Mouse (Mus musculus): ENCODE measurements around the gene Mamdc4. TPM values are rescaled to one million over a fixed set of nuclear protein-coding genes. Genes with fewer than 3 reads are reported as not detected.

Gene Mamdc4
- total RNA-seq, 2 experiments from 2014 or later, result 1.4 to 2.4 TPM

DNA sequence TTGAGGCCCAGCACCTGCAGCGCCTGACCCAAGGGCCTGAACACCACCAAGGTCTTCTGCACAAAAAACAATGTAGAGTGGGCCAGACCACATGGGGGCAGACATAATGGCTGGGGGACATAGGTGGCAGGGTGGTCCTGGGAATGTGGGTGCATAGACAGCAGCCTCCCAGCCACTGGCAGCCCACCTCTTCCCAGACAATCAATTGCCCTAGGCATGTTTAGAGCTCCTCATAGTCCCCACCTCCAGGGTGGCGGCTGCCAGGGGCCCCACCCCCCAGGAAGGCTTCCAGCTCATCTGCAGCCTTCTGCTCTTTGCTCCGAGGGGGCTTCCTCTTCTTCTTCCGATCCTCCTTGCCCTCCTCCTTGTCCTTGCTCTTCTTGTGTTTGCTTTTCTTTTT, 8.9 kb upstream of the Mamdc4 start:
- intact Hi-C loops (cut with DNase I), result no loop called here
- DNase-seq (ENCODE audit: low spot score in 2 of 2), result no peak

DNA sequence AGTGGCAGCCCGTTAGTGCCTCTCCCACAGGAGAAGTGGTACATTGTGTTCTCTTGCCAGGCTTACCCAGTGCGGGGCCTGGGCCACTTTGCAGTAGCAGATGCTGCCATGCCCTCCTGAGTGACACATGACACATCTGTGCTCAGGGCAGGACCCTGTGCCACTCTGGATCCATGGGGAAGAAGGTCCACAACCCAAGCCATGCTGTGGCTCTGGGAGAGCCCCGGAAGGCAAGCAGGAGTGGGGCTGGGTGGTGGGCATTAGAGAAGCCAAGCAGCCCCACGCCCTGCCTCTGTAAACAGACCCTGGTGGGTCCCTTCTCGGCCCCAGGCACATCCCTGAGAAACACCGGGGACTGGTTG, 8.5 kb upstream of the Mamdc4 start:
- intact Hi-C loops (cut with DNase I), result no loop called here

DNA sequence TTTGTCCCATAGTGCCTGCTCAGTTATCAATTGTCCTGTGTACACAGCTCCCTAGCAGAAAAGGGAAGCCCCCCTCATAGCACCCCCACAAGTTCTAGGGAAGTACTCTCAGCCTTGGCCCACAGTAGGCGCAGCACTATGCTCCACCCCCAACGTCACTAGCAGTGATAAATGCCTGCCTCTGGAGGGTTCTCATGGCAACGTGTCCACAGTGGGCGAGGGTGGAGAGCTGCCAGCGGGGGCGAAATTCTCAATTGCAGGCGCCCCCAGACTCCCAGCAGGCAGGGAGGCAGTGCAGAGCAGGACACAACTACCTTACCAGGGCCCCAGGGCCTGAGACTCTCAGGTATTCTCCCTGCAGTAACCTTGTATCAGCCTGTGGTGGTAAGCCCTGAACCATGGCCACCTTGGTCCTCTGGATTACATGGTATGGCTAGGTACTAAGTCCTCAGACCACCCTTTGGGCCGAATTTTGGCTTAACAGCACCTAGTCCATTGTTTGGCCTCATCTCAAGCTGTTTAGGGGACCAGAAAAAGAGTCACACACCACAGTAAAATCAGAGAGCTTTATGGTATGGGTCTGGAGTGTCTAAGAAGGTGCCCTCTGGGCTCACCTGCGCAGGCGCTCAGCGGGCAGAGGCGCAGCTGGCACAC, 7.9 kb upstream of the Mamdc4 start:
- intact Hi-C loops (cut with DNase I), result no loop called here
- peak; percentile 85 to 90 for DNase-seq (ENCODE audit: low spot score in 2 of 2)

More for the DNA sequence above, 8.5 kb upstream of the Mamdc4 start:
- DNase-seq (ENCODE audit: low spot score in 2 of 2), result peak in 1 of 2 experiments; percentile 32

- peak; percentile 57 to 60 for DNase-seq (ENCODE audit: low spot score in 2 of 2)
- intact Hi-C loops (cut with DNase I), result no loop called here
These were observed 7.3 kb upstream of the Mamdc4 start for GRCm38 (mm10) chr2:25581901-25582301.

GRCm38 (mm10) chr2:25581294-25581864, 6.7 kb upstream of the Mamdc4 start, which contains the start of gene Ajm1:
Ajm1 (minus strand) TSS chr2:25581757.
- DNase-seq (ENCODE audit: low spot score in 2 of 2), result peak; percentile 79 to 82
- intact Hi-C loops (cut with DNase I), result no loop called here

DNA sequence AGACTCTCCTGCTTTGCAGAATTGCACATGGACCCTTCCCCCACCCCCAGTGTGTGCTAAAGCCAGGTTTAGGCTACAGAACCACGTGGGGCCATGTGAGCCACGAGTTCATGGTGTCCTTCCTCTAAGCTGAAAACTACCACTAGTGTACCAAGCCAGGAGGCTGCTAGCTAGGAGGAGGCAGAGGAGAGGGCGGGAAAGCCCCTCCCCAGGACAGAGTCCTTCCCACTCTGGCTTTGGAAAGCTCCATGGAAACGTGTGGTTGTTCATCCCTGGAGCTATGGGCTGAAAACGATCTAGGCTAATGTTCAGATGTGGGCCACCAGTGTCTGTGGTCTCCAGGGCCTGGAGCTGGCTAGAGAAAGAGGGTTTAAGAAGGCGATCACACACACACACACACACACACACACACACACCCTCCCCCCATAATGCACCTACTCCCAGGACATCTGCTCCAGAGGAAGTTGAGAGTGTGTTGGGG, 6.0 kb upstream of the Mamdc4 start:
- DNase-seq (ENCODE audit: low spot score in 2 of 2), result peak in 1 of 2 experiments; percentile 60
- intact Hi-C loops (cut with DNase I), result no loop called here

- intact Hi-C loops (cut with DNase I), result no loop called here
- peak in 1 of 2 experiments; percentile 39 for DNase-seq (ENCODE audit: low spot score in 2 of 2)
These were observed 5.3 kb upstream of the Mamdc4 start for GRCm38 (mm10) chr2:25579737-25580460.

GRCm38 (mm10) chr2:25578796-25579736, 4.4 kb upstream of the Mamdc4 start:
- DNase-seq (ENCODE audit: low spot score in 2 of 2), result no peak

DNA sequence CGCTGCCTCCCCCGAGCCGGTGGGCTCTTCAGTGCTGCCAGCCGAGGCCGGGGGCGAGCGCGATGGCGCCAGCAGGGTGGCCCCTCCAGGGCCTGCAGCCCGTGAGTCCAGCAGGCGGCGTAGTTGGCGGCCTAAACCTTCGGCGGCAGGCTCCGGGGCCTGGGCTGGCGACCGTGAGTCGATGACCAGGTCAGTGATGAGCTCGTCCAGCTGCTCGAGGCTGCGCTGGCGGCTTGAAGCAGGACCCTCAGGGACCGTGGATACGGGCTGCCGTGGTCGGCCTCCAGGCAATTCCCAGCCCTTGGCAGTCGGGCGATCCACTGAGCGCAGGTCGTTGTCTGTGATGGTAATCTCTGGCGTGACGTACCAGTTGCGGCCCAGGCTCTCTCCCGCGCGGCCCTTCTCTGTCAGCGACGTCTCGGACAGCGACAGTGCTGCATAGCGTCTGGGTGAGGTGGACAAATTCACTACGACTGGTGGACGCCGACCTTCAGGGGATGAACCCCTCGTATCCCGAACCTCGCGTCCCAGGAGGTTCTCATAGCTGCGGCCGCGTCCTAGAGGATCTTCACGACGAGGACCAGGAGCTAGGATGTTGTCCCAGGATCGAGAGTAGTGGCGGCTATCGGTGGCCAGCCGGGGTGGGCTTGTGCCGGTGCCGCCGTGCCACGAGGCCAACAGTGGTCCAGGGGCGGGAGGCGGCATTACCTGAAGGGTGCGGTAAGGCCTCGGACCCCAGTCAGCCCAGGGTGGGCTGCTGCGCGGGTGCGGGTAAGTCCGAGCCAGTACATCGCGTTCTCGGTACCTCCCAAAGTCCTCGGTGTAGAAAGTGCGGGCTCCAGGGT, 3.5 kb upstream of the Mamdc4 start:
- intact Hi-C loops (cut with DNase I), result no loop called here
- DNase-seq (ENCODE audit: low spot score in 2 of 2), result no peak

More at GRCm38 (mm10) chr2:25578796-25579736, 4.4 kb upstream of the Mamdc4 start:
- intact Hi-C loops (cut with DNase I), result no loop called here

GRCm38 (mm10) chr2:25576965-25577891, 2.6 kb upstream of the Mamdc4 start:
- intact Hi-C loops (cut with DNase I), result no loop called here
- peak; percentile 65 to 66 for DNase-seq (ENCODE audit: low spot score in 2 of 2)

- peak in 1 of 2 experiments; percentile 55 for DNase-seq (ENCODE audit: low spot score in 2 of 2)
- intact Hi-C loops (cut with DNase I), result no loop called here
These were observed 1.6 kb upstream of the Mamdc4 start for GRCm38 (mm10) chr2:25576028-25576850.

DNA sequence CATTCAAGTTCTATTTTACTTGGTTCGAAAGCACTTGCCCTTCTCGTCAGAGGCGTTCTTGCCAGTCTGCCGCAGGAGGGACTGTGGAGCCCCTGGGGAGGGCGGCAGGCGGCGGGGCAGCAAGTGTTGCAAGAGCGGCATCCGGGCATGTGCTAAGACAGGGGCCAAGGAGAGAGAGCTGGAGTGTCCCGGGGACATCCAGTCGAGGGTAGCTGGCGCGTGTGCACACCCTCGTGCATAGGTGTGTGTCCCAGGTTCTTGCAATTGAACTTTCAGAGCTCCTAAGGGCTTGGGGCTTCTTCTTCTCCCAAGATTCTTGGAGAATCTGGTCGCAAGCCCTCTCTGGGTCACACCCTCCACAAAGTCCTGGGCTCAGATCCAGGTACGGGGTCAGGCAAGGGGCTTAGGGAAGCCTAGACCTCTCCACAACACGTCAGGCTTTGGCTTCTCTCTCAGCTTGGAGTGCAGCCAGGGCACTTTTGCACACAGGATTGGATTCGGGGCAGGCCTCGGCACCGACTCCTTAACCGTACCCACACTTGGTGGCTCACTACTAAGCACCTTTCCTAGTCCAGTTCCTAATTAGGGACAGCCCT, 885 bp upstream of the Mamdc4 start:
- intact Hi-C loops (cut with DNase I), result no loop called here
- peak; percentile 50 to 62 for DNase-seq (ENCODE audit: low spot score in 2 of 2)

GRCm38 (mm10) chr2:25574136-25574535, 509 bp downstream of the Mamdc4 start:
- DNase-seq (ENCODE audit: low spot score in 2 of 2), result no peak
- intact Hi-C loops (cut with DNase I), result no loop called here

GRCm38 (mm10) chr2:25573068-25573467, 1.6 kb downstream of the Mamdc4 start:
- no peak for DNase-seq (ENCODE audit: low spot score in 2 of 2)
- intact Hi-C loops (cut with DNase I), result no loop called here

GRCm38 (mm10) chr2:25571221-25571620, 3.4 kb downstream of the Mamdc4 start:
- DNase-seq (ENCODE audit: low spot score in 2 of 2), result no peak
- intact Hi-C loops (cut with DNase I), result no loop called here

- DNase-seq (ENCODE audit: low spot score in 2 of 2), result no peak
- intact Hi-C loops (cut with DNase I), result no loop called here
These were observed 5.3 kb downstream of the Mamdc4 start for GRCm38 (mm10) chr2:25569323-25569722.

Measured in left cerebral cortex, postnatal 36 days (tissue).